Mouse (Mus musculus) ES-E14 (cell line): ENCODE data around the gene Gm12248. TPM values are rescaled to one million over a fixed set of nuclear protein-coding genes. Genes with fewer than 3 reads are reported as not detected.

Experiments used
- DNase-seq: peaks from one replicate; pipeline ENCODE4 v3.0.0-alpha.2; 2013; ENCODE audit warnings: low read depth, low spot score
- H3K27ac ChIP-seq: 2 replicates; pipeline ENCODE4 v1.5.1; 2012; ENCODE audit warnings: low read depth, mild to moderate bottlenecking, low read length, moderate library complexity, mixed read lengths; ENCODE audit not compliant: poor library complexity, insufficient read depth, severe bottlenecking
- H3K36me3 ChIP-seq: 2 replicates; pipeline ENCODE4 v1.6.1; 2012; ENCODE audit warnings: mild to moderate bottlenecking, low read length, moderate library complexity, mixed read lengths; ENCODE audit not compliant: control insufficient read depth, poor library complexity, insufficient read depth, severe bottlenecking
- H3K4me1 ChIP-seq, 2 experiments: fragments of 150-350 bp in 1 of 2; sonication (generic) in 1 of 2; 2 replicates each; pipeline ENCODE4 v1.6.1; 2012; ENCODE audit warnings: low read length in 2 of 2, mild to moderate bottlenecking in 1 of 2, mixed read lengths in 1 of 2; ENCODE audit not compliant: control insufficient read depth in 2 of 2, insufficient read depth in 2 of 2, poor library complexity in 1 of 2
- H3K4me3 ChIP-seq, 2 experiments: fragments of 150-350 bp in 1 of 2; sonication (generic) in 1 of 2; 2 replicates each; pipeline ENCODE4 v1.5.1; 2012; ENCODE audit warnings: low read length in 2 of 2, low read depth in 1 of 2, mild to moderate bottlenecking in 1 of 2, mixed read lengths in 1 of 2; ENCODE audit not compliant: insufficient read depth in 1 of 2, poor library complexity in 1 of 2, severe bottlenecking in 1 of 2
- H3K9ac ChIP-seq: 2 replicates; pipeline ENCODE4 v1.6.1; 2012; ENCODE audit warnings: low read depth, mild to moderate bottlenecking, low read length, mixed read lengths; ENCODE audit not compliant: poor library complexity, insufficient read depth, severe bottlenecking
- H3K9me3 ChIP-seq: fragments of 150-350 bp; sonication (generic); 2 replicates; pipeline ENCODE4 v1.6.1; 2012; ENCODE audit warnings: low read depth, mild to moderate bottlenecking, low read length; ENCODE audit not compliant: control insufficient read depth, insufficient read depth
- CHD2 ChIP-seq: IDR thresholded peaks from 2 replicates; pipeline ENCODE4 v1.6.1; 2014; ENCODE audit warnings: mild to moderate bottlenecking, low read depth, low read length, inconsistent platforms
- HCFC1 ChIP-seq: IDR thresholded peaks from 2 replicates; pipeline ENCODE4 v1.6.1; 2012; ENCODE audit warnings: low read length, inconsistent platforms, borderline replicate concordance; ENCODE audit not compliant: insufficient read depth
- MAFK ChIP-seq: IDR thresholded peaks from 2 replicates; pipeline ENCODE4 v1.6.1; 2014; ENCODE audit warnings: mild to moderate bottlenecking, low read depth, low read length, inconsistent platforms; ENCODE audit not compliant: insufficient read depth
- ZC3H11A ChIP-seq: IDR thresholded peaks from 2 replicates; pipeline ENCODE4 v1.6.1; 2012; ENCODE audit warnings: low read depth, mild to moderate bottlenecking, inconsistent platforms, low read length, borderline replicate concordance
- ZNF384 ChIP-seq: IDR thresholded peaks from 2 replicates; pipeline ENCODE4 v1.6.1; 2012; ENCODE audit warnings: low read depth, low read length, inconsistent platforms
- in situ Hi-C, 2 experiments: fragments of 600-800 bp; cut with MboI; formaldehyde crosslinking; loops; one replicate each; pipeline ENCODE4 v1.15.1; 2025; ENCODE audit warnings: low sequenced_read_pairs in 2 of 2, inconsistent platforms in 1 of 2; ENCODE audit not compliant: unreplicated experiment in 2 of 2
- total RNA-seq: library from RNA; depleted of rRNA; stranded (reverse); fragments of 300-350 nt; gene quantifications from 2 replicates; pipeline ENCODE4 v1.2.3, GENCODE M21; 2012; rRNA removed

Gm12248 gene
- total RNA-seq, result 0.58 and 0.90 TPM in 2 replicates

- TF ChIP-seq HCFC1, result no peak
- no peak for TF ChIP-seq ZNF384
- no peak for TF ChIP-seq MAFK
- no peak for TF ChIP-seq CHD2
- Histone ChIP-seq H3K9me3 (no peaks in the 10 kb centered on the region), H3K27ac (no peak within 1 kb of the TSS; the same call in 1 of the 2 replicates), H3K4me1 (peaks cover 2 to 8% of the 10 kb centered on the region in 2 experiments; a peak in 3 of 4 replicates), H3K36me3 (no peaks in the 10 kb centered on the region), H3K4me3 (peak within 1 kb of the TSS; percentile 6 to 57), H3K9ac (no peak within 1 kb of the TSS)
- in situ Hi-C loops, result loop anchor here in 1 of 2 experiments (10.0 kb wide), 1 partner anchor 138 kb away; no protein-coding TSS in a partner anchor
- no peak for DNase-seq
These were observed at the start of gene Gm12248 for GRCm38 (mm10) chr11:58093021-58093528. Gene Gm12248, minus strand, starts transcription at chr11:58093134.

GRCm38 (mm10) chr11:58139466-58139865 is 46.5 kb upstream of the Gm12248 start:
- H3K36me3 ChIP-seq, result peaks cover 53% of the 10 kb centered on the region
- in situ Hi-C loops, result no loop called here
- no peak overlapping the region for H3K4me3 ChIP-seq
- H3K27ac ChIP-seq, result no peak overlapping the region
- TF ChIP-seq MAFK (no peak), ZC3H11A (no peak), CHD2 (no peak), ZNF384 (no peak)
- no peak overlapping the region for H3K9ac ChIP-seq
- peaks cover 0 to 4% of the 10 kb centered on the region in 2 experiments; a peak in 1 of 4 replicates for H3K4me1 ChIP-seq
- H3K9me3 ChIP-seq, result no peaks in the 10 kb centered on the region
- no peak for DNase-seq

- no peak for DNase-seq
- H3K4me3 ChIP-seq, result no peak overlapping the region
- peaks cover 0 to 4% of the 10 kb centered on the region in 2 experiments; a peak in 1 of 4 replicates for H3K4me1 ChIP-seq
- in situ Hi-C loops, result no loop called here
- H3K27ac ChIP-seq, result no peak overlapping the region
- peaks cover 56% of the 10 kb centered on the region for H3K36me3 ChIP-seq
- no peak for TF ChIP-seq MAFK
- no peak for TF ChIP-seq HCFC1
- TF ChIP-seq ZNF384, result no peak
- TF ChIP-seq ZC3H11A, result no peak
- no peak for TF ChIP-seq CHD2
- H3K9me3 ChIP-seq, result no peaks in the 10 kb centered on the region
- H3K9ac ChIP-seq, result no peak overlapping the region
These were observed 45.9 kb upstream of the Gm12248 start for GRCm38 (mm10) chr11:58138821-58139220.

- Histone ChIP-seq H3K9me3 (no peaks in the 10 kb centered on the region), H3K27ac (no peak overlapping the region), H3K9ac (no peak overlapping the region), H3K4me1 (peaks cover 0 to 4% of the 10 kb centered on the region in 2 experiments; a peak in 1 of 4 replicates), H3K4me3 (no peak overlapping the region), H3K36me3 (peaks cover 58% of the 10 kb centered on the region)
- no peak for DNase-seq
- in situ Hi-C loops, result no loop called here
- TF ChIP-seq CHD2 (no peak), MAFK (no peak), ZC3H11A (no peak), ZNF384 (no peak)
These were observed 43.7 kb upstream of the Gm12248 start for GRCm38 (mm10) chr11:58136677-58137076.

- Histone ChIP-seq H3K9me3 (no peaks in the 10 kb centered on the region), H3K9ac (no peak overlapping the region), H3K27ac (no peak overlapping the region), H3K36me3 (peaks cover 58% of the 10 kb centered on the region), H3K4me3 (no peak overlapping the region), H3K4me1 (peaks cover 0 to 4% of the 10 kb centered on the region in 2 experiments; a peak in 1 of 4 replicates)
- TF ChIP-seq CHD2 (no peak), MAFK (no peak), HCFC1 (no peak), ZNF384 (no peak), ZC3H11A (no peak)
- DNase-seq, result no peak
- in situ Hi-C loops, result no loop called here
These were observed 42.4 kb upstream of the Gm12248 start for GRCm38 (mm10) chr11:58135296-58135695.
